Mouse (Mus musculus): ENCODE results near the gene Gm49396. TPM values are rescaled to one million over a fixed set of nuclear protein-coding genes. Genes with fewer than 3 reads are reported as not detected.

Gene Gm49396
- total and polyA plus RNA-seq, 2 experiments from 2014 or later, result 6.0 to 7.2 TPM

GRCm38 (mm10) chr7:30572389-30572788 is 9.2 kb downstream of the Gm49396 start:
- DNase-seq (ENCODE audit: low spot score), result no peak
- TF ChIP-seq CTCF (IDR thresholded peaks at IDR 0.05), result no peak
- Histone ChIP-seq H3K9me3 (ENCODE audit: low read length) (no peaks in the 10 kb centered on the region), H3K4me1 (ENCODE audit: insufficient read depth, low read length) (no peaks in the 10 kb centered on the region), H3K27ac (ENCODE audit: low read depth, low read length) (no peak overlapping the region), H3K4me2 (ENCODE audit: low read depth, low read length, poor library complexity, severe bottlenecking) (no peak overlapping the region), H3K27me3 (ENCODE audit: insufficient read depth, low read length) (no peaks in the 10 kb centered on the region), H3K4me3 (ENCODE audit: low read depth, low read length) (no peak overlapping the region), H3K36me3 (ENCODE audit: insufficient read depth, low read length) (peaks cover 92% of the 10 kb centered on the region), H3K9ac (replicated peaks; ENCODE audit: low read length, poor library complexity, severe bottlenecking) (no peak overlapping the region)
- no peak for ATAC-seq (ENCODE audit: low FRiP score)
- 84% methylated on average over 5 of the region's 5 CpGs for WGBS

DNA sequence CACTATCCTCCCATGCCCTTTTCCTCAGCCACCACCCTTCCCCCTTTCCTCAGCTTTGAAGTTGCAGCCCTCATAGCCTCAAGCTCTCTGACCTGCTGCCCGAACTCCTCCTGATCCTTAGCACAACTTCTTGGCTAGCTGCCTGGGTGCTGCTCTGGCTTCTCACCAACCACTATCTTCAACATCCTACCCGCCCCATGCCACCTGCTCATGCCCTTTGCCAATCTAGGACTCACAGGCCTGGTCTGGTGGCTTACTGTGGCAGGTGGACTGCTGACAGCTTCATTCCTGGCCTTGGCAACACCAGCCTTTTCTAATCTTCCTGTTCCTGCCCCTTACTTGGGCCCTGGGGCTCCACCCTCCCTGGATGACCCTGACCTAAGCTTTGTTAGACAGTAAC is 9.8 kb downstream of the Gm49396 start:
- ATAC-seq (ENCODE audit: low FRiP score), result no peak
- no peak overlapping the region for H3K27ac ChIP-seq (ENCODE audit: low read depth, low read length)
- no peaks in the 10 kb centered on the region for H3K27me3 ChIP-seq (ENCODE audit: insufficient read depth, low read length)
- no peak for TF ChIP-seq CTCF (IDR thresholded peaks at IDR 0.05)
- H3K4me1 ChIP-seq (ENCODE audit: insufficient read depth, low read length), result no peaks in the 10 kb centered on the region
- H3K9ac ChIP-seq (replicated peaks; ENCODE audit: low read length, poor library complexity, severe bottlenecking), result no peak overlapping the region
- peak; percentile 35 for DNase-seq (ENCODE audit: low spot score)
- H3K4me2 ChIP-seq (ENCODE audit: low read depth, low read length, poor library complexity, severe bottlenecking), result no peak overlapping the region
- no peaks in the 10 kb centered on the region for H3K9me3 ChIP-seq (ENCODE audit: low read length)
- H3K36me3 ChIP-seq (ENCODE audit: insufficient read depth, low read length), result peaks cover 94% of the 10 kb centered on the region
- no peak overlapping the region for H3K4me3 ChIP-seq (ENCODE audit: low read depth, low read length)
- WGBS, result 89% methylated on average over 2 of the region's 2 CpGs

GRCm38 (mm10) chr7:30579950-30580349 is 16.8 kb downstream of the Gm49396 start:
- WGBS, result 92% methylated on average over 8 of the region's 8 CpGs
- Histone ChIP-seq H3K36me3 (ENCODE audit: insufficient read depth, low read length) (peaks cover 97% of the 10 kb centered on the region), H3K4me3 (ENCODE audit: low read depth, low read length) (no peak overlapping the region), H3K27me3 (ENCODE audit: insufficient read depth, low read length) (no peaks in the 10 kb centered on the region), H3K9ac (replicated peaks; ENCODE audit: low read length, poor library complexity, severe bottlenecking) (no peak overlapping the region), H3K27ac (ENCODE audit: low read depth, low read length) (no peak overlapping the region), H3K4me2 (ENCODE audit: low read depth, low read length, poor library complexity, severe bottlenecking) (no peak overlapping the region), H3K9me3 (ENCODE audit: low read length) (no peaks in the 10 kb centered on the region), H3K4me1 (ENCODE audit: insufficient read depth, low read length) (no peaks in the 10 kb centered on the region)
- no peak for DNase-seq (ENCODE audit: low spot score)
- TF ChIP-seq CTCF (IDR thresholded peaks at IDR 0.05), result no peak
- ATAC-seq (ENCODE audit: low FRiP score), result no peak

DNA sequence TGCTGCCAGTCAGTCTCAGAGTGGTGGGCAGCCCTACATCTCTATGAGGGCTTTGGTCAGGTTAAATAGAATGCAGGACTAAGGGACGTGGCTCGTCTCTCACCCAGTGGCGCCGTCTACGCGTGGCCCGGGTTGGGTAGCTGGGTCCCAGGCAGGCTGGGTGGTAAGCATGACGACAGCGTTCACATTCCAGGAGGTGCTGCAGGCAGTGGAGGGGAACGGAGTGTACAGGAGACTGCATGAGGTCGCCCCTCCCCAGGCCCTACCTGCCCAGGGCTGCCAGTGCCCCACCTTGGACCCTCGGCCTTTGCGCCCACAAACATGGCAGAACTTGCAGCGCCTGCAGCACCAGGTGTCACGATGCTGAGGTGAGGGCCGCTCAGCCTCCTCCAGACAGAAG is 18.4 kb downstream of the Gm49396 start:
- ATAC-seq (ENCODE audit: low FRiP score) (no peak), DNase-seq (ENCODE audit: low spot score) (no peak)
- 95% methylated on average over 16 of the region's 16 CpGs for WGBS
- Histone ChIP-seq H3K4me1 (ENCODE audit: insufficient read depth, low read length) (no peaks in the 10 kb centered on the region), H3K4me2 (ENCODE audit: low read depth, low read length, poor library complexity, severe bottlenecking) (no peak overlapping the region), H3K36me3 (ENCODE audit: insufficient read depth, low read length) (peaks cover 91% of the 10 kb centered on the region), H3K27me3 (ENCODE audit: insufficient read depth, low read length) (no peaks in the 10 kb centered on the region), H3K9me3 (ENCODE audit: low read length) (no peaks in the 10 kb centered on the region), H3K27ac (ENCODE audit: low read depth, low read length) (no peak overlapping the region), H3K9ac (replicated peaks; ENCODE audit: low read length, poor library complexity, severe bottlenecking) (no peak overlapping the region), H3K4me3 (ENCODE audit: low read depth, low read length) (no peak overlapping the region)
- no peak for TF ChIP-seq CTCF (IDR thresholded peaks at IDR 0.05)

DNA sequence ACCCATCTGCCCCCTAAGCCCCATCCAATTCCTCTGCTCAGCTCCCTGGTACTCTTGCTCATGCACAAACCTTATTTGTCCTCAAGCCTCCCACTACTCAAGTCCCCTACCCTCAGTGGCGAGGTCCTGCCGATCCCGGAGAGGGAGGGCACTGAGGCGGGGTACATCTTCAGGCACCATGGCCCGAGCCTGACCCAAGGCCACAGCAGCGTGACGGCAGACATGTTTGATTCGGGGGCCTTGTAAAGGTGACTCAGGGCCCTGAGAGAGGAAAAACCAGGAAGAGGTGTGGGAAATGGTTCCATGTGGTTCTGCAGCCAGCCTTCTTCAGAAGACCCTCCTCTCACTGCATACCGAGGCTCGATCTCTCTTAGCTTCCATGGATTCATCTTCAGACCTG is 21.2 kb downstream of the Gm49396 start:
- no peak for TF ChIP-seq CTCF (IDR thresholded peaks at IDR 0.05)
- Histone ChIP-seq H3K4me3 (ENCODE audit: low read depth, low read length) (no peak overlapping the region), H3K36me3 (ENCODE audit: insufficient read depth, low read length) (peaks cover 64% of the 10 kb centered on the region), H3K4me1 (ENCODE audit: insufficient read depth, low read length) (peaks cover 9% of the 10 kb centered on the region; the same call in 1 of the 2 replicates), H3K27me3 (ENCODE audit: insufficient read depth, low read length) (no peaks in the 10 kb centered on the region), H3K4me2 (ENCODE audit: low read depth, low read length, poor library complexity, severe bottlenecking) (no peak overlapping the region), H3K9me3 (ENCODE audit: low read length) (no peaks in the 10 kb centered on the region), H3K9ac (replicated peaks; ENCODE audit: low read length, poor library complexity, severe bottlenecking) (no peak overlapping the region), H3K27ac (ENCODE audit: low read depth, low read length) (no peak overlapping the region)
- DNase-seq (ENCODE audit: low spot score), result no peak
- no peak for ATAC-seq (ENCODE audit: low FRiP score)
- WGBS, result 93% methylated on average over 10 of the region's 10 CpGs

GRCm38 (mm10) chr7:30585170-30585569 is 22.0 kb downstream of the Gm49396 start:
- peaks cover 55% of the 10 kb centered on the region for H3K36me3 ChIP-seq (ENCODE audit: insufficient read depth, low read length)
- 92% methylated on average over 7 of the region's 7 CpGs for WGBS
- no peaks in the 10 kb centered on the region for H3K9me3 ChIP-seq (ENCODE audit: low read length)
- TF ChIP-seq CTCF (IDR thresholded peaks at IDR 0.05), result no peak
- H3K27ac ChIP-seq (ENCODE audit: low read depth, low read length), result no peak overlapping the region
- no peak overlapping the region for H3K9ac ChIP-seq (replicated peaks; ENCODE audit: low read length, poor library complexity, severe bottlenecking)
- DNase-seq (ENCODE audit: low spot score), result no peak
- H3K27me3 ChIP-seq (ENCODE audit: insufficient read depth, low read length), result no peaks in the 10 kb centered on the region
- no peak overlapping the region for H3K4me2 ChIP-seq (ENCODE audit: low read depth, low read length, poor library complexity, severe bottlenecking)
- ATAC-seq (ENCODE audit: low FRiP score), result no peak
- H3K4me3 ChIP-seq (ENCODE audit: low read depth, low read length), result no peak overlapping the region
- peaks cover 9% of the 10 kb centered on the region; the same call in 1 of the 2 replicates for H3K4me1 ChIP-seq (ENCODE audit: insufficient read depth, low read length)

All from midbrain, postnatal 0 days (tissue).